Mouse (Mus musculus) liver, embryonic 14.5 days (tissue): Measurements from ENCODE around the gene Unc13b. TPM values are rescaled to one million over a fixed set of nuclear protein-coding genes. Genes with fewer than 3 reads are reported as not detected.

Source experiments
- ATAC-seq: fragments of 200-750 bp; cut with Nextera tagmentation; 2 replicates; pipeline ENCODE4 v1.8.0; 2017; ENCODE audit warnings: moderate number of reproducible peaks, mild to moderate bottlenecking, moderate library complexity; ENCODE audit not compliant: insufficient read depth
- DNase-seq, 3 experiments: peaks; one replicate each; pipeline ENCODE4 v3.0.0-alpha.2; 2012 to 2013; ENCODE audit warnings: low read depth in 3 of 3, low spot score in 3 of 3
- H3K27ac ChIP-seq: fragments of 300-500 bp; sonication (generic); 2 replicates; pipeline ENCODE4 v1.5.1; 2014; ENCODE audit warnings: moderate library complexity, mild to moderate bottlenecking, control low read depth, inconsistent platforms
- H3K27me3 ChIP-seq: fragments of 300-500 bp; sonication (generic); 2 replicates; pipeline ENCODE4 v1.6.1; 2014; ENCODE audit warnings: mild to moderate bottlenecking, low read length, moderate library complexity; ENCODE audit not compliant: control insufficient read depth, insufficient read depth
- H3K36me3 ChIP-seq: fragments of 300-500 bp; sonication (generic); replicated peaks from 2 replicates; pipeline ENCODE4 v1.6.1; 2014; ENCODE audit warnings: low read depth; ENCODE audit not compliant: control insufficient read depth, insufficient read depth
- H3K4me1 ChIP-seq, 2 experiments: fragments of 200-500 bp in 1 of 2; fragments of 300-500 bp in 1 of 2; sonication (generic) in 1 of 2; replicated peaks; 2 replicates each; pipeline ENCODE4 v1.6.1; 2012 to 2014; ENCODE audit warnings: antibody characterized with exemption in 1 of 2, inconsistent platforms in 1 of 2, low read length in 1 of 2; ENCODE audit not compliant: control insufficient read depth in 2 of 2, insufficient read depth in 2 of 2
- H3K4me2 ChIP-seq: fragments of 300-500 bp; sonication (generic); 2 replicates; pipeline ENCODE4 v1.6.1; 2014; ENCODE audit warnings: low read depth, mild to moderate bottlenecking, control low read depth, moderate library complexity
- H3K4me3 ChIP-seq, 2 experiments: fragments of 200-500 bp in 1 of 2; fragments of 300-500 bp in 1 of 2; sonication (generic) in 1 of 2; 2 replicates each; pipeline ENCODE4 v1.5.1; 2012 to 2014; ENCODE audit warnings: low read depth in 2 of 2, low read length in 2 of 2, mild to moderate bottlenecking in 2 of 2, control low read depth in 1 of 2, inconsistent platforms in 1 of 2, moderate library complexity in 1 of 2; ENCODE audit not compliant: insufficient read depth in 1 of 2
- H3K9ac ChIP-seq: fragments of 300-500 bp; sonication (generic); replicated peaks from 2 replicates; pipeline ENCODE4 v1.6.1; 2014; ENCODE audit warnings: mild to moderate bottlenecking, control low read depth, moderate library complexity
- H3K9me3 ChIP-seq: fragments of 300-500 bp; sonication (generic); 2 replicates; pipeline ENCODE4 v1.6.1; 2016; ENCODE audit warnings: low read length, mixed read lengths; ENCODE audit not compliant: control insufficient read depth
- CTCF ChIP-seq: IDR thresholded peaks from 2 replicates; pipeline ENCODE4 v1.5.1; 2016; ENCODE audit warnings: antibody characterized with exemption, low read depth, control low read depth
- EP300 ChIP-seq: IDR thresholded peaks from 2 replicates; pipeline ENCODE4 v1.6.1; 2016; ENCODE audit warnings: antibody characterized with exemption, low read depth
- WGBS: fragments of 180-500 bp; shearing (Covaris S2); extraction: QIAGEN DNeasy Blood & Tissue Kit; methylation state at CpG from one replicate; pipeline ENCODE4 v1.1.7; 2014; ENCODE audit not compliant: insufficient replicate concordance; 5-methylcytosine and 5-hydroxymethylcytosine counted together
- polyA plus RNA-seq, 2 experiments: library from polyadenylated mRNA; depleted of rRNA in 1 of 2; stranded (reverse) in 1 of 2; unstranded in 1 of 2; fragments of >200 nt; fragmentation: Nextera tagmentation in 1 of 2; extraction: Ambion mirVana in 1 of 2; gene quantifications; 2 replicates each; pipeline versions ENCODE4 v1.2.1 to v1.2.3; 2012 to 2014

The Unc13b gene
- polyA plus RNA-seq (2012; rRNA removed) (0.59 and 0.73 TPM in 2 replicates), polyA plus RNA-seq (2014; fragmentation: Nextera tagmentation; extraction: Ambion mirVana) (0.19 and 0.37 TPM in 2 replicates)

DNA sequence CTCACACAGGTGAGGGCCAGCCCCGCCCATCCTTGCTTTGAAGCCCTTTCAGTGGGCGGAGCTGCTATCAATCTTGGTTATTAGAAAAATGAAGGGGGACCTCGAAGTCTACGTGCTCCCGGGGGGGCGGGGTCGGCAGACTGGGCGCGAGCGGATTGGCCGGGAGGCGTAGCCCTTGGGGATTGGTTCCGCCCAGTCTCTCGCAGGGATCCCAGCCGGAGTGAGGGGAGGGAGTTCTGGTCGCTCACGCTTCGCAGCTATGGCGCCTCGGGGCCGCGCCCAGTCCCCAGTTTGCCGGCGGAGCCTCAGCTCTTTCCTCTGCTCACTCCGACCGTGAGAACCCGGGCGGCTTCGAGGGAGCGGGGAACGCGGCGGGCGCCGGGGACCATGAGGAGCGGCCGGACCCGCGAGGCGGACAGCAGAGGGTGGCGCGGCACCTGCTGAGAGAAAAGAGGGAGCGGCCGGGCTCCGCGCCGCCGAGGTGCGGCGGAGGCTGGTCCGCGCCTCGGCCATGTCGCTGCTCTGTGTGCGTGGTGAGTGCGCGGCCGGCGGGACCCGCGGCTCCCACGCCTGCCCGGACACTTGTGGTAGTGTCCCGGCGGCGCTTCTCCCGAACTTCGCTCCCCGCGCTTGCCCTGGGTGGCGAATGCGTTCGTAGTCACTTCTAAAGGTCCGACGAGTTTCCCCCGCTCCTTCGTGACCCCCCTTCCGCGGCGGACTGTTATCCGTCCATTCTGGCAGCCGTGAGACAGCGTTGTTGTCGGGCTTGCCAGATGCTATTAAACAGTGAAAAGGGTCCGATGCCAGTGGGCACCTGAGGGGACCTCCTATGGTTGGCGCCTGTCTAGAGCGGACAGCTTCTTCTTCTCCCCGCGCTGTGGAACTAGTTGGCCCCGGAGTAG lies at the start of gene Unc13b:
Gene Unc13b (plus strand): TSS at position 201 of the 902 bp plus-strand sequence.
- DNase-seq (peak; percentile 69 to 82 (median 73)), ATAC-seq (peak; percentile 95)
- under 1% methylated on average over 90 of the region's 90 CpGs for WGBS
- H3K4me1 ChIP-seq, result peaks cover 0 to 4% of the 10 kb centered on the region in 2 experiments; a peak in 1 of 4 replicates
- H3K4me2 ChIP-seq, result peak within 1 kb of the TSS; percentile 81
- peak within 1 kb of the TSS; percentile 41 for H3K9ac ChIP-seq
- peaks cover 34% of the 10 kb centered on the region for H3K27me3 ChIP-seq
- no peaks in the 10 kb centered on the region for H3K36me3 ChIP-seq
- no peak for TF ChIP-seq EP300
- TF ChIP-seq CTCF, result no peak
- H3K9me3 ChIP-seq, result no peaks in the 10 kb centered on the region
- H3K4me3 ChIP-seq, result peak within 1 kb of the TSS; percentile 52 to 58
- H3K27ac ChIP-seq, result no peak within 1 kb of the TSS

DNA sequence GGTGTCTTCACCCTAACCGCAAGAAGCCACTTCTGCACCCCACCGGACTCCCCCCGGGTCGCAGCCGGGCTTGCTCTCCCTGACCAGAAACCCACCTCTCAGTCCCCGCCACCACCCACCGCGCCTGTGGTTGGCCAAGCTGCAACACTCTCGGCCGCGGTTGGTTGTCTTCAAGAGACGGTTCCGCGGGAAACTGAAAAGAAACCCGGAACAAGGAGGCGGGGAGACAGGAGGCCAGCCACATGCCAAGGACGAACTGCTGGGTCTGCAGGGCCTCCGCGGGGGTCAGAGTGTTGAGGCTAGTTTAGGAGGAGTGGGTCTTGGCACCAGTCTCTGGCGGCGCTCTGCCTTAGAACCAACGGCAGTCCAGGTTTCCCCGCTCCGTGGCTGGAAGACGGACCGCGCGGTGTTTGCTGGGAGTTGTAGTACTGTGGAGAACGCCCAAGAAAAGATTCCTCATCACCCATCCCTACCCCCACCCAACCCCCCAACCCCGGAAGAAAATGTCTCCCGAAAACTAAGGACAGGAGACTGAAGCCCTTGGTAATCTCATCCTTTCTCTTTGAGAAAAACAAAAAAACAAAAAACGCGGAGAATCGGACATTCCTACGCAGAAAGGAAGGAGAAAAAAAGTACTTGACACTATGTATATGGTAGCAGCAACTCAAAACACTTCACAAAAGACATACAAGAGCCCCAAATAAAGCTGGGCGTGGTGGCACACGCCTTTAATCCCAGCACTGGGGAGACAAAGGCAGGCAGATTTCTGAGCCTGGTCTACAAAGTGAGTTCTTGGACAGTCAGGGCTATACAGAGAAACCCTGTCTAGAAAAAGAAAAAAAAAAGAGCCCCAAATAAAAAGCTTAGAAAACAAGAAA lies 48.4 kb upstream of the Unc13b start, which contains the start of gene Fancg:
Gene Fancg (minus strand): TSS at position 346 of the 878 bp plus-strand sequence.
- H3K36me3 ChIP-seq, result no peaks in the 10 kb centered on the region; the same call in 1 of the 2 replicates
- peak; percentile 84 for ATAC-seq
- no peaks in the 10 kb centered on the region for H3K9me3 ChIP-seq
- under 1% methylated on average over 37 of the region's 37 CpGs for WGBS
- peak; percentile 61 to 67 (median 64) for DNase-seq
- H3K9ac ChIP-seq, result peak within 1 kb of the TSS; percentile 86
- TF ChIP-seq EP300, result no peak
- no peak for TF ChIP-seq CTCF
- H3K4me1 ChIP-seq, result peaks cover 0 to 8% of the 10 kb centered on the region in 2 experiments; a peak in 3 of 4 replicates
- H3K4me2 ChIP-seq, result peak within 1 kb of the TSS; percentile 80
- H3K27ac ChIP-seq, result peak within 1 kb of the TSS; percentile 24
- peak within 1 kb of the TSS; percentile 91 to 92 for H3K4me3 ChIP-seq
- H3K27me3 ChIP-seq, result no peaks in the 10 kb centered on the region

DNA sequence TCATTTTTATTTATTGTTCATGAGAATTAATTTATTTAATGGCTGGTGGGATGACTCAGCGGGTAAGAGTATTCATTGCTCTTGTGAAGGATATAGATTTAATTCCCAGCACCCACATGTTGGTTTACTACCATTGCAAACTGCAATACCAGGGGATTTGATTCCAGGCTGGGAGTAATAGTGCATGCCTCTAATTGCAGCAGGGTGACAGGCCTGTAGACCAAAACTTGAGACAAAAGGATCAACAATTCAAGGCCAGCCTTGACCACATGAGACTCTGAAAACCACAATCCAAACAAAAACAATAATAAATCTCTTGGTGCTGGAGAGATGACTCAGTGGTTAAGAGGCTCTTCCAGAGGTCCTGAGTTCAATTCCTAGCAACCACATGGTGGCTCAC lies 46.7 kb upstream of the Unc13b start:
- 80% methylated on average over 1 of the region's 1 CpGs for WGBS
- H3K4me2 ChIP-seq, result no peak overlapping the region
- no peak overlapping the region for H3K9ac ChIP-seq
- TF ChIP-seq EP300, result no peak
- TF ChIP-seq CTCF, result no peak
- H3K4me3 ChIP-seq, result no peak overlapping the region
- no peaks in the 10 kb centered on the region for H3K36me3 ChIP-seq
- no peaks in the 10 kb centered on the region for H3K9me3 ChIP-seq
- no peaks in the 10 kb centered on the region for H3K27me3 ChIP-seq
- no peak overlapping the region for H3K27ac ChIP-seq
- ATAC-seq (no peak), DNase-seq (no peak)
- peaks cover 0 to 8% of the 10 kb centered on the region in 2 experiments; a peak in 3 of 4 replicates for H3K4me1 ChIP-seq

DNA sequence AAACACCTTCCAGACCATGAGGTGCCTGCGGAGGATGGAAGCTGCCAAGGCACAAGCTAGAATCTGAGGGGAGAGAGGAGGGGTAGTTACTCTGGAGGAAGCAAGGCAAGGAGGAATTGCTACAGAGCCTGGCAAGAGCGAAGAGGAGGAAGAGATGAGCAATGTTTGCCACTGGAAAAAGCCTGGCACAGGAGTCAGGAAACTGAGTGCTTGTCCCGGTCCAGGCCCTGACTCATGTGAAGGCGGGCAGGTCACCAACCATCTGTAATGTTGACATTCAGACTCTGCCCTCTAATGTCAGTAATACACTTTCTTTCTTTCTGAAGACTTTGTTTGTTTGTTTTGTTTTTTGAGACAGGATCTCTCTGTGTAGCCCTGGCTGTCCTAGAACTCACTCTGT lies 40.6 kb upstream of the Unc13b start:
- ATAC-seq, result no peak
- H3K27ac ChIP-seq, result no peak overlapping the region
- H3K4me1 ChIP-seq, result peaks cover 0 to 4% of the 10 kb centered on the region in 2 experiments; a peak in 2 of 4 replicates
- DNase-seq, result no peak
- H3K36me3 ChIP-seq, result peaks cover 10% of the 10 kb centered on the region
- H3K4me2 ChIP-seq, result no peak overlapping the region
- no peak overlapping the region for H3K9ac ChIP-seq
- no peaks in the 10 kb centered on the region for H3K9me3 ChIP-seq
- H3K27me3 ChIP-seq, result no peaks in the 10 kb centered on the region
- TF ChIP-seq CTCF, result no peak
- TF ChIP-seq EP300, result no peak
- 91% methylated on average over 4 of the region's 4 CpGs for WGBS
- no peak overlapping the region for H3K4me3 ChIP-seq
